Mouse (Mus musculus): ENCODE measurements around the gene Hnf1b. TPM values are rescaled to one million over a fixed set of nuclear protein-coding genes. Genes with fewer than 3 reads are reported as not detected.
A peak's percentile ranks its signal among the peaks of the same experiment; 100 is the strongest.

The Hnf1b gene
- polyA plus RNA-seq, 1 experiment, result 0.40 TPM

GRCm38 (mm10) chr11:83817994-83818393 is 31.9 kb upstream of the Hnf1b start:
- no peak for DNase-seq (ENCODE audit: low read depth in 1 of 2, low spot score in 2 of 2)
- Histone ChIP-seq H3K4me3 (ENCODE audit: extremely low read depth, insufficient read depth, insufficient read length) (no peak overlapping the region), H3K4me1 (ENCODE audit: control insufficient read depth, insufficient read depth, insufficient read length) (no peaks in the 10 kb centered on the region), H3K27me3 (ENCODE audit: control insufficient read depth, insufficient read depth, low read length) (0 out of 2 replicates have a peak, but pooled peaks cover 2% of the 10 kb centered on the region), H3K27ac (ENCODE audit: insufficient read depth, low read length) (no peak overlapping the region), H3K36me3 (ENCODE audit: control insufficient read depth, insufficient read depth, low read length) (no peaks in the 10 kb centered on the region)
- no peak for TF ChIP-seq POLR2A (IDR thresholded peaks at IDR 0.05; ENCODE audit: low read depth, low read length)
- no peak for TF ChIP-seq CTCF (IDR thresholded peaks at IDR 0.05; ENCODE audit: extremely low read depth, insufficient read depth, insufficient read length, insufficient replicate concordance)
- 73% methylated on average over 4 of the region's 4 CpGs for WGBS

GRCm38 (mm10) chr11:83818591-83819127 is 31.2 kb upstream of the Hnf1b start:
- Histone ChIP-seq H3K27ac (ENCODE audit: insufficient read depth, low read length) (no peak overlapping the region), H3K4me1 (ENCODE audit: control insufficient read depth, insufficient read depth, insufficient read length) (no peaks in the 10 kb centered on the region), H3K36me3 (ENCODE audit: control insufficient read depth, insufficient read depth, low read length) (no peaks in the 10 kb centered on the region), H3K4me3 (ENCODE audit: extremely low read depth, insufficient read depth, insufficient read length) (no peak overlapping the region), H3K27me3 (ENCODE audit: control insufficient read depth, insufficient read depth, low read length) (0 out of 2 replicates have a peak, but pooled peaks cover 2% of the 10 kb centered on the region)
- TF ChIP-seq CTCF (IDR thresholded peaks at IDR 0.05; ENCODE audit: extremely low read depth, insufficient read depth, insufficient read length, insufficient replicate concordance) (no peak), POLR2A (IDR thresholded peaks at IDR 0.05; ENCODE audit: low read depth, low read length) (no peak)
- 49% methylated on average over 9 of the region's 9 CpGs for WGBS
- no peak for DNase-seq (ENCODE audit: low read depth in 1 of 2, low spot score in 2 of 2)

GRCm38 (mm10) chr11:83819806-83820483 is 29.9 kb upstream of the Hnf1b start:
- Histone ChIP-seq H3K4me1 (ENCODE audit: control insufficient read depth, insufficient read depth, insufficient read length) (no peaks in the 10 kb centered on the region), H3K27me3 (ENCODE audit: control insufficient read depth, insufficient read depth, low read length) (0 out of 2 replicates have a peak, but pooled peaks cover 2% of the 10 kb centered on the region), H3K27ac (ENCODE audit: insufficient read depth, low read length) (no peak overlapping the region), H3K36me3 (ENCODE audit: control insufficient read depth, insufficient read depth, low read length) (no peaks in the 10 kb centered on the region), H3K4me3 (ENCODE audit: extremely low read depth, insufficient read depth, insufficient read length) (no peak overlapping the region)
- TF ChIP-seq POLR2A (IDR thresholded peaks at IDR 0.05; ENCODE audit: low read depth, low read length), result no peak
- TF ChIP-seq CTCF (IDR thresholded peaks at IDR 0.05; ENCODE audit: extremely low read depth, insufficient read depth, insufficient read length, insufficient replicate concordance), result no peak
- 84% methylated on average over 10 of the region's 10 CpGs for WGBS
- DNase-seq (ENCODE audit: low read depth in 1 of 2, low spot score in 2 of 2), result no peak

- TF ChIP-seq POLR2A (IDR thresholded peaks at IDR 0.05; ENCODE audit: low read depth, low read length), result no peak
- TF ChIP-seq CTCF (IDR thresholded peaks at IDR 0.05; ENCODE audit: extremely low read depth, insufficient read depth, insufficient read length, insufficient replicate concordance), result no peak
- Histone ChIP-seq H3K4me1 (ENCODE audit: control insufficient read depth, insufficient read depth, insufficient read length) (no peaks in the 10 kb centered on the region; the same call in 1 of the 2 replicates), H3K36me3 (ENCODE audit: control insufficient read depth, insufficient read depth, low read length) (no peaks in the 10 kb centered on the region), H3K4me3 (ENCODE audit: extremely low read depth, insufficient read depth, insufficient read length) (no peak overlapping the region), H3K27me3 (ENCODE audit: control insufficient read depth, insufficient read depth, low read length) (no peaks in the 10 kb centered on the region), H3K27ac (ENCODE audit: insufficient read depth, low read length) (no peak overlapping the region)
- DNase-seq (ENCODE audit: low read depth in 1 of 2, low spot score in 2 of 2), result no peak
- 69% methylated on average over 3 of the region's 3 CpGs for WGBS
Measured at GRCm38 (mm10) chr11:83826142-83826541, 23.7 kb upstream of the Hnf1b start.

GRCm38 (mm10) chr11:83828553-83829142 is 21.2 kb upstream of the Hnf1b start:
- WGBS, result 10% methylated on average over 8 of the region's 8 CpGs
- TF ChIP-seq CTCF (IDR thresholded peaks at IDR 0.05; ENCODE audit: extremely low read depth, insufficient read depth, insufficient read length, insufficient replicate concordance), result no peak
- TF ChIP-seq POLR2A (IDR thresholded peaks at IDR 0.05; ENCODE audit: low read depth, low read length), result no peak
- H3K4me1 ChIP-seq (ENCODE audit: control insufficient read depth, insufficient read depth, insufficient read length), result no peaks in the 10 kb centered on the region; the same call in 1 of the 2 replicates
- no peak for DNase-seq (ENCODE audit: low read depth in 1 of 2, low spot score in 2 of 2)
- H3K27me3 ChIP-seq (ENCODE audit: control insufficient read depth, insufficient read depth, low read length), result no peaks in the 10 kb centered on the region
- H3K27ac ChIP-seq (ENCODE audit: insufficient read depth, low read length), result no peak overlapping the region
- no peaks in the 10 kb centered on the region for H3K36me3 ChIP-seq (ENCODE audit: control insufficient read depth, insufficient read depth, low read length)
- H3K4me3 ChIP-seq (ENCODE audit: extremely low read depth, insufficient read depth, insufficient read length), result no peak overlapping the region

GRCm38 (mm10) chr11:83832389-83832788 is 17.5 kb upstream of the Hnf1b start:
- Histone ChIP-seq H3K36me3 (ENCODE audit: control insufficient read depth, insufficient read depth, low read length) (no peaks in the 10 kb centered on the region), H3K4me1 (ENCODE audit: control insufficient read depth, insufficient read depth, insufficient read length) (peaks cover 6% of the 10 kb centered on the region; the same call in 1 of the 2 replicates), H3K27ac (ENCODE audit: insufficient read depth, low read length) (no peak overlapping the region), H3K27me3 (ENCODE audit: control insufficient read depth, insufficient read depth, low read length) (no peaks in the 10 kb centered on the region), H3K4me3 (ENCODE audit: extremely low read depth, insufficient read depth, insufficient read length) (no peak overlapping the region)
- WGBS, result 27% methylated on average over 8 of the region's 8 CpGs
- TF ChIP-seq POLR2A (IDR thresholded peaks at IDR 0.05; ENCODE audit: low read depth, low read length) (no peak), CTCF (IDR thresholded peaks at IDR 0.05; ENCODE audit: extremely low read depth, insufficient read depth, insufficient read length, insufficient replicate concordance) (peak; percentile 45; the same call in 1 of the 2 replicates)
- peak in 1 of 2 experiments; percentile 16 for DNase-seq (ENCODE audit: low read depth in 1 of 2, low spot score in 2 of 2)
